Mouse (Mus musculus) cerebellum, adult 2 months (tissue): ENCODE measurements around the gene Gm10401.

Source experiments
- CTCF ChIP-seq: fragments of 200-500 bp; IDR thresholded peaks from 2 replicates; pipeline ENCODE4 v1.5.1; 2011; ENCODE audit warnings: low read depth, mild to moderate bottlenecking, control low read depth, low read length, moderate library complexity, borderline replicate concordance; ENCODE audit not compliant: insufficient read depth
- POLR2A ChIP-seq: fragments of 200-500 bp; IDR thresholded peaks from 2 replicates; pipeline ENCODE4 v1.6.1; 2011; ENCODE audit warnings: low read length, control low read depth, borderline replicate concordance; ENCODE audit not compliant: insufficient read depth

DNA sequence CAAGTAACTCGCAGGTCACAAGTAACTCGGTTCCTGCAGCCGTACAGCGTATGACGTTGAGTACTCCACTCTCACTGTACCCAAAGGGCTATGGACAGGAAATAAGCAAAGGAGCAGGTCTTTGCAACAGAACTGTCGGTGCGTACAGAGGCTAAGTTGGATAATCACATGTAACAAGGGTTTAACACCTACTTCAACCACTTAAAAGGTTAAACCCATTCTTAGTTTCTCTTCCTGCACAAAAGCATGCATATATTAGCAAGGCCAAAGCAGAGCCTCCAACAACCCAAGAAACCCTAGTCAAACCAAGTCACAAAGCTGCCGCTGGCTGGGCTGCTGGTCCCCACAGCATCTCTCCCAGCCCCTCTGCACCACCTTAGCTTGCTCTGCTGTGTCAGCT, 34.4 kb upstream of the Gm10401 start:
- no peak for TF ChIP-seq POLR2A
- no peak for TF ChIP-seq CTCF
